Mouse (Mus musculus): ENCODE measurements around the gene Meaf6.
A peak's percentile ranks its signal among the peaks of the same experiment; 100 is the strongest.

The Meaf6 gene

GRCm38 (mm10) chr4:125084403-125085345 is at the start of gene Meaf6:
Gene Meaf6 (plus strand): TSS chr4:125085134.
- DNase-seq (ENCODE audit: low spot score in 2 of 2): peak; percentile 86 to 90

DNA sequence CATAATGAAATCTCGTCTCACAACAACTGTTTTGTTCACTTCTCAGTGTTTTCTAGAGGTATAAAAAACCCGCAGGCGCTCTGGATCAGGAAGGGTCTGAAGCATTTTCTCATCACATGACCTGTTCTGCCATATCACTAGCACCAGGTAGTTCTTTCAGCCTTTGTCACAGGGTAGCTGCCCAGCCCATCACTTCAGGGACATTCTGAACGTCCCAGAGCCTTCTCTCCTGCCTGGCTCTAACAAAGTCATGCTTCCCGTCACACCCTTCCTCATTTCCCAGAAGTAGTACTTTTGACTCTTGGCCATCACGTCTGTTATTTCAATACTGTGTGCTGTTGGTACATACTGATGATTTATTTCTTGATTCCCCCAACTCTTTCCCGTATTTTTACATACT is 40.5 kb upstream of the Meaf6 start:
- no peak for DNase-seq (ENCODE audit: low spot score in 2 of 2)

DNA sequence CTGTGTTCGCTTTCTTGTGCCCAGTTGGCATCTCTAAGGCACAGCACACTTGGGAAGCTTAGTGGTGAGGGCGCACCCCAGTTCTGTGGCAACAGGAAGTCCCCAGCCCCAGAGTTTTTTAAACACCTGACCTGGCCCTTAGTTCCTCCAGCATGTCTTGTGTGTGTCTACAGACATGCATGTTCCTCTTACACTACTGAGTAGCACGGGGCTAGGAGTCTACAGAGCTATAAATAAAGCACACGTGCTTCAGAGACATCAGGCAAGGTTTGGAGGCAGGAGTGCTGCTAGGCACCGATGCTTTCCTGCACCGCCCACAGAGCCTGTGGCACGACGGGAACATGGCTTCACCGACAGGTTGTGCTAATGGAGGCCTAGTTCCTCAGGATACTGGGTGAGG is 29.5 kb upstream of the Meaf6 start:
- DNase-seq (ENCODE audit: low spot score in 2 of 2): peak in 1 of 2 experiments; percentile 15

- no peak for DNase-seq (ENCODE audit: low spot score in 2 of 2)
Observed at GRCm38 (mm10) chr4:125056476-125056875, 28.5 kb upstream of the Meaf6 start.

GRCm38 (mm10) chr4:125057273-125057672 is 27.7 kb upstream of the Meaf6 start:
- no peak for DNase-seq (ENCODE audit: low spot score in 2 of 2)

DNA sequence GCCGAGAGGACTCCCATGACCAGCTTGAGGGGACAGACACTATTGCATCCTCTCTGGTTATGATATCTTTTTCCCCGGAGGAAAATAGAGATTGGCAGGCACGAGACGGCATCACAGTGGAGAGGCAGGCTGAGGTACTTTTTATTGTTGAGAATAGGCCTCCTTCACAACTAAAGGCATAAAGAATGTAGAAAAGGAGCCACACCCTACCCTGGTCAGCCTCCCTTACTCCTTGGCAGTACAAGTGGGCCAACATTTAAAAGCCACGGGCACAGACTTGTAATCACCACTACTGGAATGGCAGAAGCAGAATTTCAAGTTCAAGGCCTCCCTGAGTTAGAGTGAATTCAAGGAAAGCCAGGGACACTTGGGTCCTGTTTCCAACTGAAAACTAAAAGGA is 26.9 kb upstream of the Meaf6 start:
- DNase-seq (ENCODE audit: low spot score in 2 of 2): no peak

GRCm38 (mm10) chr4:125059025-125059424 is 25.9 kb upstream of the Meaf6 start:
- peak in 1 of 2 experiments; percentile 35 for DNase-seq (ENCODE audit: low spot score in 2 of 2)

- DNase-seq (ENCODE audit: low spot score in 2 of 2): no peak
Observed at GRCm38 (mm10) chr4:125063829-125064228, 21.1 kb upstream of the Meaf6 start.

- DNase-seq (ENCODE audit: low spot score in 2 of 2): peak; percentile 52 to 65
Observed at GRCm38 (mm10) chr4:125065517-125066307, 19.2 kb upstream of the Meaf6 start, which contains the start of gene Dnali1. Gene Dnali1 (minus strand): TSS chr4:125065703.

GRCm38 (mm10) chr4:125066490-125067370 is 18.2 kb upstream of the Meaf6 start, which contains the start of gene Snip1:
Gene Snip1 (plus strand): TSS chr4:125066672.
- peak; percentile 90 to 92 for DNase-seq (ENCODE audit: low spot score in 2 of 2)

GRCm38 (mm10) chr4:125077700-125078099 is 7.2 kb upstream of the Meaf6 start:
- no peak for DNase-seq (ENCODE audit: low spot score in 2 of 2)

DNA sequence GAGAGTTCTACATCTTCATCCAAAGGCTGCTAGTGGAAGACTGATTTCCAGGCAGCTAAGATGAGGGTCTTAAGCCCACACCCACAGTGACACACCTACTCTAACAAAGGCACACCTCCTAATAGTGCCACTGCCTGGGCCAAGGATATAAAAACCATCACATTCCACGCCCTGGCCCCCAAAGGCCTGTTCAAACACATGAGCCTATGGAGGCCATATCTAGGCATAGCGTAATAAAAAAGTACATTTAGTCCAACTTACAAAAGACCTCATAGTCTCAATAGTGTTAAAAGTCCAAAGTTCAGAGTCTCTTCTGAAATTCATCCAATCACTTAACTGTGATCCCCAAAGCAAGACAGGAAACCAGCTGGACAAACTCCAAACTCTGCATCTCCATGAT is 6.2 kb upstream of the Meaf6 start:
- DNase-seq (ENCODE audit: low spot score in 2 of 2): no peak

DNA sequence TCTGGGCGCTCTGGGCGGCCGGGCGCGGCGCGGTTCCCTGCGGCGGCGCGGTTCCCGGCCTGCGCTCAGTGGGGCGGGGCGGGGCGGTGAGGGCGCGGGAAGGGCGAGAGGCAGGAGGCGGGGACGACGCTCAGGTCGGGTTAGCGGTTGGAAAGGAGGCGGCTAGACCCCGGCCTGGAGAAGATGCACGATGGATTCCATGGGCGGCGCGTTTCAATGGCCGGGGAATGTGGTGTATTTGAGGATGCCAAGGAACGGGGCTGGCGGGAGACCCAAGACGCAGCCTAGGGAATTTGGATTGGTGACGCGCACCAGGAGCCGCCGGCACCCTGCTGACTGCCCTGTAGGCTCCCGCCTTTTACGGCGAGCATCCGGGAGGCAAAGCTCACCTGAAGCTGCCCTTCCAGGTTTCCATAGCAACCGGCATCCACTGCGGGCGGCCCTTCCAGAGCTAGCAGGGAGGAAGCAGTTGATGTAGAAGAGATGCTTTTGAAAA is 460 bp downstream of the Meaf6 start:
- DNase-seq (ENCODE audit: low spot score in 2 of 2): peak; percentile 10 to 29

GRCm38 (mm10) chr4:125093031-125093430 is 8.1 kb downstream of the Meaf6 start:
- DNase-seq (ENCODE audit: low spot score in 2 of 2): no peak

- DNase-seq (ENCODE audit: low spot score in 2 of 2): no peak
Observed at GRCm38 (mm10) chr4:125096066-125096465, 11.1 kb downstream of the Meaf6 start.

GRCm38 (mm10) chr4:125097412-125097811 is 12.5 kb downstream of the Meaf6 start:
- DNase-seq (ENCODE audit: low spot score in 2 of 2): no peak

GRCm38 (mm10) chr4:125099458-125099857 is 14.5 kb downstream of the Meaf6 start:
- DNase-seq (ENCODE audit: low spot score in 2 of 2): peak; percentile 68 to 81

- DNase-seq (ENCODE audit: low spot score in 2 of 2): no peak
Observed at GRCm38 (mm10) chr4:125101334-125101733, 16.4 kb downstream of the Meaf6 start.

DNA sequence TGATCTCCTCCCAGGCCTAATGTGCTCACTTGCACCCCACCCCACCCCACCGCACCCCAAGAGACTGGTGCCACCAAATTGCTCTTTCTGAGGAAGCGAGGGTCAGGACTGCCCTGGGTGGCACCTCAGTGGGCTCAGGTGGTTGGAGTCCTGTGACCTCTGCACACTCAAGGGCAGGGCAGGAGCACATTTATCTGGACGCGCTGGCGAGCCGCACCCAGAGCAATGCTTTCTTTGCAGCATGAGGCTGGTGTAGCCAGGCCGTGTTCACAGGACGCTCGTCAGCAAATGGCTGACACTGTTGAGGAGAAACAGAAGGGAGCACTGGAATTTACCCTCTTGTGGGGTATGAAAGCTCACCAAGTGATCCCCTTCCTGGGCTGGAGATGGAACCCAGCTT is 20.4 kb downstream of the Meaf6 start:
- DNase-seq (ENCODE audit: low spot score in 2 of 2): no peak

DNA sequence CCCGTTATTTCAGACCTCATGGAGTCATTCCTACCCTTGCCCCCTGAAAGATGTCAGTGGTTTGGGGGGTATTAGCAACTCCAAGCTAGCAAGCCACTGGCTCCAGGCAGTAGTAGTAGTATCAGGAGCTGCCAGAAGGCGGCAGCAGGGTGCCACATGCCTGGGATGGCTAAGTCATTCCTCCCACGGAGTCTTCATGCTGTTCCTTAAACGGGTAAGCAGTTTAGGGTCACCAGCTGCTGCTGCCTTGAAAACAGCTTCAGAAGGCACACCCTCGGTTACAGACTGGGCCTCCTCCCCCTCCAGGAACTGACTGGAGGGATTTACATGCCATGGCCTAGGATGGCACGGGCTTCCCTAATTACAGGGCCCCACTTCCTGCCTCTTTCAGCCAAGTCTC is 29.7 kb downstream of the Meaf6 start:
- peak; percentile 66 to 76 for DNase-seq (ENCODE audit: low spot score in 2 of 2)

- no peak for DNase-seq (ENCODE audit: low spot score in 2 of 2)
Observed at GRCm38 (mm10) chr4:125115081-125115480, 30.1 kb downstream of the Meaf6 start.
